Mouse (Mus musculus): Measurements from ENCODE around the gene Galnt2. TPM values are rescaled to one million over a fixed set of nuclear protein-coding genes. Genes with fewer than 3 reads are reported as not detected.

Gene Galnt2
- polyA plus RNA-seq, 1 experiment from 2014 or later: 23.5 TPM

DNA sequence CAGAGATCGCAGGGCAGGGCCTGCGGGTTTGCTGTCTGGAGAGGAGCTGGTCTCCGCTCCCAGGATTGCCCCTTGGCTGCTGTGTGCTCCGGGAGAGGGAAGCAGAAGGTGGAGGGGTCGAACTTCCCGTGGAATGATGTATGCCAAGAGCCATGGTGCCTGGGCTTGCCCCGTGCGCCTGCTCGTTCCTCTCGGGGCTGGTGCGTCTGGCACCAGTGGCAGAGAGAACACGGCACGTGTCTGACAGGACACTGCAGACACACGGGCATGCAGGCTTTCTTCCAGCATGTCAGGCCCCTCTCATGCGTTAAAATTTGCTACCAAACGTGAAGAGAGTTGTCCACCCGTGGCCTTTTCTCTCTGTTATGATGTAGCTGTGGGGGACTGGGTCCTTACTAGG, 80.5 kb downstream of the Galnt2 start:
- H3K9ac ChIP-seq (replicated peaks): no peak overlapping the region
- WGBS (ENCODE audit: insufficient replicate concordance): 84% methylated on average over 17 of the region's 17 CpGs
- no peak overlapping the region for H3K4me3 ChIP-seq (ENCODE audit: low read depth, low read length)
- DNase-seq (no peak), ATAC-seq (no peak)
- H3K4me2 ChIP-seq (ENCODE audit: low read depth, low read length): no peak overlapping the region
- H3K9me3 ChIP-seq (ENCODE audit: low read length): no peaks in the 10 kb centered on the region
- no peak overlapping the region for H3K27ac ChIP-seq (ENCODE audit: low read depth)
- peaks cover 11% of the 10 kb centered on the region for H3K4me1 ChIP-seq (ENCODE audit: insufficient read depth)
- peaks cover 8% of the 10 kb centered on the region; the same call in 1 of the 2 replicates for H3K36me3 ChIP-seq (replicated peaks; ENCODE audit: insufficient read depth, low read length)
- TF ChIP-seq CTCF (IDR thresholded peaks at IDR 0.05; ENCODE audit: low read depth) (no peak), EP300 (IDR thresholded peaks at IDR 0.05; ENCODE audit: low read depth) (no peak)
- no peaks in the 10 kb centered on the region for H3K27me3 ChIP-seq (ENCODE audit: insufficient read depth, low read length)

DNA sequence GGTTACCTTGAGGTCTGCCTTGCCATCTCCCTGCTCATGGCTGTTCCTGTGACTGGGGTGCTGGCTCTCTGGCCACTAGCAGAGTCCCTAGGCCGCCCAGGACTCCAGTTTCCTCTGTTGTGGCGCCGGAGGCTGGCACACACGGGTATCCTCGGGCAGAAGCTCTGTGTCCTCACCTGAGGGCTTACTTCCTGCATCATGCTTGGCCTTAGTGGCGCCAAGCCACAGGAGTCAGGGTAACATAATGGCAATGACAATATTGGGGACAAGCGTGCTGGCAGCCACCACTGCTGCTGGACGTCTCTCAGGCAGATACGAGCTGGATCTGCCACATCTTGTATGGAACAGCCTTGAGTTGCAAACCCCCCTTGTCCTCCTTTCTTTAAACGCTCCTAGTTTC, 81.0 kb downstream of the Galnt2 start:
- Histone ChIP-seq H3K27me3 (ENCODE audit: insufficient read depth, low read length) (no peaks in the 10 kb centered on the region), H3K9me3 (ENCODE audit: low read length) (no peaks in the 10 kb centered on the region), H3K4me3 (ENCODE audit: low read depth, low read length) (no peak overlapping the region), H3K4me2 (ENCODE audit: low read depth, low read length) (no peak overlapping the region), H3K4me1 (ENCODE audit: insufficient read depth) (peaks cover 16% of the 10 kb centered on the region), H3K9ac (replicated peaks) (no peak overlapping the region), H3K27ac (ENCODE audit: low read depth) (no peak overlapping the region), H3K36me3 (replicated peaks; ENCODE audit: insufficient read depth, low read length) (peaks cover 5% of the 10 kb centered on the region; the same call in 1 of the 2 replicates)
- 89% methylated on average over 10 of the region's 10 CpGs for WGBS (ENCODE audit: insufficient replicate concordance)
- no peak for ATAC-seq
- no peak for DNase-seq
- TF ChIP-seq EP300 (IDR thresholded peaks at IDR 0.05; ENCODE audit: low read depth) (no peak), CTCF (IDR thresholded peaks at IDR 0.05; ENCODE audit: low read depth) (no peak)

- 63% methylated on average over 10 of the region's 10 CpGs for WGBS (ENCODE audit: insufficient replicate concordance)
- DNase-seq (peak; percentile 51), ATAC-seq (no peak)
- Histone ChIP-seq H3K27ac (ENCODE audit: low read depth) (no peak overlapping the region), H3K4me3 (ENCODE audit: low read depth, low read length) (no peak overlapping the region), H3K9ac (replicated peaks) (no peak overlapping the region), H3K9me3 (ENCODE audit: low read length) (no peaks in the 10 kb centered on the region), H3K4me2 (ENCODE audit: low read depth, low read length) (no peak overlapping the region), H3K4me1 (ENCODE audit: insufficient read depth) (peaks cover 19% of the 10 kb centered on the region), H3K36me3 (replicated peaks; ENCODE audit: insufficient read depth, low read length) (0 out of 2 replicates have a peak, but pooled peaks cover 3% of the 10 kb centered on the region), H3K27me3 (ENCODE audit: insufficient read depth, low read length) (no peaks in the 10 kb centered on the region)
- peak; percentile 57 for TF ChIP-seq CTCF (IDR thresholded peaks at IDR 0.05; ENCODE audit: low read depth)
- no peak for TF ChIP-seq EP300 (IDR thresholded peaks at IDR 0.05; ENCODE audit: low read depth)
These were observed 83.6 kb downstream of the Galnt2 start for GRCm38 (mm10) chr8:124314803-124315202.

DNA sequence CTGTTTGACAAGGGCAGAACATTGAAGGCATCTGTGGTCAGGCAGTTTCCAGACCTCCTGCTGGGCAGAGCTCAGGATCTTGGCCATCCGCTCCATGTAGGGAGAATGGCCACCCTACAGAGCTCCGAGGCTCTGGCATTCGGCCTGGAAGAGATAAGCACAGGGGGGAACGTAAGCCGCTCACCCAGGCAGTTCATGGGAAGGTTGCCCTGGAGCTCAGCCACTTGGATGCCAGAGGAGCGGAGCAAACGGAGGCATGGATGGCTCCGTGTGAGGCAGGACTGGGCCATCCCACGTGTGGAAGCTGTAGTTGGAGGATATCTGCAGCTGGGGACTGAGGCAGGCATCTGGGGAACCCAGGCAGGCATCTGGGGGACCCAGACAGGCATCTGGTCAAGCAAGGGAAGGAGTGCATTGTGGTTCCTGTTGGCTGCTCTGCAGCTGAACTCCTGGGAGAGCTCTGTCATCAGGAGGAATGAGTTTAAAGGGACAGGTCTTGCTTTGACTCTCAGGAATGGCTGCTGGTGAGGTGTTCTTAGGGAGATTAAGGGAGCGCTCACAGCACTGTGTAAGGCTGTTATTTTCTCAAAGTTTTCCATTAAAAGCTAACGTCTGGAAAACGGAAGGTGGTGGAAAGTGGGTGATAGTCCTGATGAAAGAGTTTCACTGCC, 85.4 kb downstream of the Galnt2 start:
- Histone ChIP-seq H3K36me3 (replicated peaks; ENCODE audit: insufficient read depth, low read length) (0 out of 2 replicates have a peak, but pooled peaks cover 2% of the 10 kb centered on the region), H3K9ac (replicated peaks) (0 out of 2 replicates have a peak overlapping the region, but pooled peaks have one; percentile 6), H3K4me2 (ENCODE audit: low read depth, low read length) (no peak overlapping the region), H3K27ac (ENCODE audit: low read depth) (peak overlapping the region; percentile 16; the same call in 1 of the 2 replicates), H3K27me3 (ENCODE audit: insufficient read depth, low read length) (no peaks in the 10 kb centered on the region), H3K4me1 (ENCODE audit: insufficient read depth) (peaks cover 17% of the 10 kb centered on the region), H3K4me3 (ENCODE audit: low read depth, low read length) (no peak overlapping the region), H3K9me3 (ENCODE audit: low read length) (no peaks in the 10 kb centered on the region)
- ATAC-seq: no peak
- DNase-seq: no peak
- TF ChIP-seq EP300 (IDR thresholded peaks at IDR 0.05; ENCODE audit: low read depth) (no peak), CTCF (IDR thresholded peaks at IDR 0.05; ENCODE audit: low read depth) (no peak)
- WGBS (ENCODE audit: insufficient replicate concordance): 55% methylated on average over 12 of the region's 12 CpGs

DNA sequence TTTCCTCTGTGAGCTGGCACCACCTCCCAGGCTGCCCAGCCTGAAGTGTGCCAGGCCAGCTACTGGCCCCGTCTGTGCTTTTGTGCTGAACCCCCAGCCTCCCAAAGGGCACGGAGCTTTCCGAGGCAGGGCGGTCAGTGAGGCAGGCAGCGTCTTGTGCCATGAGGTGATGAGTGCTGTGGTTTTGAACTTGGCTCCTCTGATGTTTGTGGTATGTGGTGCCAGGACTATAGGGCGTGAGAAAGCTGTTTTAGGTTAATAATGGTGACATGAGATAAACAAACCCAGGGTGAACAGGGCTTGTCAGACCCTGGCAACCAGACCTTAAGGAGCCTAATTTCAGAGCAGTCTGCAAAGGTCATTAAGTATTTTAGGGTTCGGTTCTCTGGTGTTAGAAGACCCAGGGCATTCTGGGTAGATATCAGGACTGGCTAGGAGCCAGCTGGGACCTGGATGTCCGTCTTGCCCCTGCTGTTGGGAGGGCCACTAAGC, 86.0 kb downstream of the Galnt2 start:
- DNase-seq (no peak), ATAC-seq (no peak)
- Histone ChIP-seq H3K4me3 (ENCODE audit: low read depth, low read length) (no peak overlapping the region), H3K27ac (ENCODE audit: low read depth) (peak overlapping the region; percentile 16; the same call in 1 of the 2 replicates), H3K4me1 (ENCODE audit: insufficient read depth) (peaks cover 14% of the 10 kb centered on the region), H3K9ac (replicated peaks) (no peak overlapping the region), H3K27me3 (ENCODE audit: insufficient read depth, low read length) (no peaks in the 10 kb centered on the region), H3K9me3 (ENCODE audit: low read length) (no peaks in the 10 kb centered on the region), H3K36me3 (replicated peaks; ENCODE audit: insufficient read depth, low read length) (no peaks in the 10 kb centered on the region; the same call in 1 of the 2 replicates), H3K4me2 (ENCODE audit: low read depth, low read length) (no peak overlapping the region)
- WGBS (ENCODE audit: insufficient replicate concordance): 30% methylated on average over 8 of the region's 8 CpGs
- TF ChIP-seq CTCF (IDR thresholded peaks at IDR 0.05; ENCODE audit: low read depth) (no peak), EP300 (IDR thresholded peaks at IDR 0.05; ENCODE audit: low read depth) (no peak)

- no peak overlapping the region for H3K4me3 ChIP-seq (ENCODE audit: low read depth, low read length)
- H3K27me3 ChIP-seq (ENCODE audit: insufficient read depth, low read length): no peaks in the 10 kb centered on the region
- TF ChIP-seq EP300 (IDR thresholded peaks at IDR 0.05; ENCODE audit: low read depth): no peak
- H3K4me2 ChIP-seq (ENCODE audit: low read depth, low read length): no peak overlapping the region
- H3K36me3 ChIP-seq (replicated peaks; ENCODE audit: insufficient read depth, low read length): no peaks in the 10 kb centered on the region; the same call in 1 of the 2 replicates
- H3K27ac ChIP-seq (ENCODE audit: low read depth): no peak overlapping the region
- no peak for DNase-seq
- H3K4me1 ChIP-seq (ENCODE audit: insufficient read depth): peaks cover 14% of the 10 kb centered on the region
- H3K9me3 ChIP-seq (ENCODE audit: low read length): no peaks in the 10 kb centered on the region
- no peak overlapping the region for H3K9ac ChIP-seq (replicated peaks)
- no peak for ATAC-seq
- WGBS (ENCODE audit: insufficient replicate concordance): 38% methylated on average over 6 of the region's 6 CpGs
These were observed 86.6 kb downstream of the Galnt2 start for GRCm38 (mm10) chr8:124317821-124318220.

All from liver, postnatal 0 days (tissue).